Mouse (Mus musculus) liver, embryonic 16.5 days (tissue): Measurements from ENCODE around the gene Ror2. TPM values are rescaled to one million over a fixed set of nuclear protein-coding genes. Genes with fewer than 3 reads are reported as not detected.

Source experiments
- ATAC-seq: fragments of 200-750 bp; cut with Nextera tagmentation; 2 replicates; pipeline ENCODE4 v1.8.0; 2017; ENCODE audit warnings: low read depth, mild to moderate bottlenecking, moderate number of reproducible peaks, moderate library complexity
- H3K27ac ChIP-seq: fragments of 300-500 bp; sonication (generic); 2 replicates; pipeline ENCODE4 v1.5.1; 2014; ENCODE audit warnings: mild to moderate bottlenecking, low read length
- H3K27me3 ChIP-seq: fragments of 300-500 bp; sonication (generic); 2 replicates; pipeline ENCODE4 v1.6.1; 2014; ENCODE audit warnings: low read depth, low read length, mixed read lengths; ENCODE audit not compliant: control insufficient read depth, insufficient read depth
- H3K36me3 ChIP-seq: fragments of 300-500 bp; sonication (generic); 2 replicates; pipeline ENCODE4 v1.6.1; 2014; ENCODE audit warnings: mild to moderate bottlenecking; ENCODE audit not compliant: control insufficient read depth, insufficient read depth
- H3K4me1 ChIP-seq: fragments of 300-500 bp; sonication (generic); 2 replicates; pipeline ENCODE4 v1.6.1; 2014; ENCODE audit warnings: low read depth, low read length, mixed read lengths; ENCODE audit not compliant: control insufficient read depth
- H3K4me2 ChIP-seq: fragments of 300-500 bp; sonication (generic); 2 replicates; pipeline ENCODE4 v1.6.1; 2014; ENCODE audit warnings: low read depth, low read length, mixed read lengths
- H3K4me3 ChIP-seq: fragments of 300-500 bp; sonication (generic); 2 replicates; pipeline ENCODE4 v1.5.1; 2014; ENCODE audit warnings: low read depth, mild to moderate bottlenecking, low read length
- H3K9ac ChIP-seq: fragments of 300-500 bp; sonication (generic); 2 replicates; pipeline ENCODE4 v1.6.1; 2014; ENCODE audit warnings: low read depth, low read length
- H3K9me3 ChIP-seq: fragments of 300-500 bp; sonication (generic); replicated peaks from 2 replicates; pipeline ENCODE4 v1.6.1; 2016; ENCODE audit warnings: low read length; ENCODE audit not compliant: control insufficient read depth
- WGBS: fragments of 180-500 bp; shearing (Covaris S2); extraction: QIAGEN DNeasy Blood & Tissue Kit; methylation state at CpG from one replicate; pipeline ENCODE4 v1.1.7; 2014; ENCODE audit not compliant: insufficient replicate concordance; 5-methylcytosine and 5-hydroxymethylcytosine counted together
- polyA plus RNA-seq: library from polyadenylated mRNA; unstranded; fragments of >200 nt; fragmentation: Nextera tagmentation; extraction: Ambion mirVana; gene quantifications from 2 replicates; pipeline ENCODE4 v1.2.1, GENCODE M21; 2015

Ror2 gene
- polyA plus RNA-seq, 1 experiment from 2014 or later: 0.24 TPM

- 44% methylated on average over 6 of the region's 7 CpGs for WGBS
- Histone ChIP-seq H3K4me1 (no peaks in the 10 kb centered on the region), H3K36me3 (no peaks in the 10 kb centered on the region), H3K27me3 (no peaks in the 10 kb centered on the region), H3K27ac (no peak overlapping the region), H3K9ac (no peak overlapping the region), H3K4me2 (no peak overlapping the region), H3K4me3 (no peak overlapping the region), H3K9me3 (no peaks in the 10 kb centered on the region)
- ATAC-seq: no peak
These were observed 89.2 kb downstream of the Ror2 start for GRCm38 (mm10) chr13:53196690-53197089.

- Histone ChIP-seq H3K27me3 (no peaks in the 10 kb centered on the region), H3K27ac (no peak overlapping the region), H3K9me3 (no peaks in the 10 kb centered on the region), H3K9ac (no peak overlapping the region), H3K4me3 (no peak overlapping the region), H3K4me1 (no peaks in the 10 kb centered on the region), H3K4me2 (no peak overlapping the region), H3K36me3 (no peaks in the 10 kb centered on the region)
- 62% methylated on average over 6 of the region's 6 CpGs for WGBS
- no peak for ATAC-seq
These were observed 89.8 kb downstream of the Ror2 start for GRCm38 (mm10) chr13:53195951-53196677.

- Histone ChIP-seq H3K4me1 (no peaks in the 10 kb centered on the region), H3K27ac (no peak overlapping the region), H3K4me3 (no peak overlapping the region), H3K36me3 (no peaks in the 10 kb centered on the region), H3K9me3 (no peaks in the 10 kb centered on the region), H3K4me2 (no peak overlapping the region), H3K27me3 (no peaks in the 10 kb centered on the region), H3K9ac (no peak overlapping the region)
- ATAC-seq: no peak
- 83% methylated on average over 15 of the region's 15 CpGs for WGBS
These were observed 91.6 kb downstream of the Ror2 start for GRCm38 (mm10) chr13:53194306-53194705.

- WGBS: 46% methylated on average over 6 of the region's 6 CpGs
- Histone ChIP-seq H3K36me3 (no peaks in the 10 kb centered on the region), H3K27me3 (no peaks in the 10 kb centered on the region), H3K9me3 (no peaks in the 10 kb centered on the region), H3K4me2 (no peak overlapping the region), H3K27ac (no peak overlapping the region), H3K9ac (no peak overlapping the region), H3K4me1 (no peaks in the 10 kb centered on the region), H3K4me3 (no peak overlapping the region)
- no peak for ATAC-seq
These were observed 92.2 kb downstream of the Ror2 start for GRCm38 (mm10) chr13:53193713-53194112.

- no peaks in the 10 kb centered on the region for H3K36me3 ChIP-seq
- 69% methylated on average over 6 of the region's 6 CpGs for WGBS
These were observed 93.6 kb downstream of the Ror2 start for GRCm38 (mm10) chr13:53192286-53192685.

GRCm38 (mm10) chr13:53191657-53192056 lies 94.3 kb downstream of the Ror2 start:
- ATAC-seq: no peak
- H3K9ac ChIP-seq: no peak overlapping the region
- no peaks in the 10 kb centered on the region for H3K27me3 ChIP-seq
- H3K4me2 ChIP-seq: no peak overlapping the region
- no peaks in the 10 kb centered on the region for H3K9me3 ChIP-seq
- no peak overlapping the region for H3K4me3 ChIP-seq
- H3K4me1 ChIP-seq: no peaks in the 10 kb centered on the region
- H3K36me3 ChIP-seq: no peaks in the 10 kb centered on the region
- WGBS: 56% methylated on average over 7 of the region's 7 CpGs
- no peak overlapping the region for H3K27ac ChIP-seq

More at GRCm38 (mm10) chr13:53192286-53192685, 93.6 kb downstream of the Ror2 start:
- Histone ChIP-seq H3K9me3 (no peaks in the 10 kb centered on the region), H3K27me3 (no peaks in the 10 kb centered on the region), H3K4me1 (no peaks in the 10 kb centered on the region), H3K27ac (no peak overlapping the region), H3K4me2 (no peak overlapping the region), H3K4me3 (no peak overlapping the region), H3K9ac (no peak overlapping the region)
- no peak for ATAC-seq

- H3K4me3 ChIP-seq: no peak overlapping the region
- no peaks in the 10 kb centered on the region for H3K36me3 ChIP-seq
- no peak overlapping the region for H3K27ac ChIP-seq
- H3K27me3 ChIP-seq: no peaks in the 10 kb centered on the region
- H3K9ac ChIP-seq: no peak overlapping the region
- no peaks in the 10 kb centered on the region for H3K9me3 ChIP-seq
- WGBS: 66% methylated on average over 10 of the region's 10 CpGs
- H3K4me1 ChIP-seq: no peaks in the 10 kb centered on the region
- H3K4me2 ChIP-seq: no peak overlapping the region
- no peak for ATAC-seq
These were observed 97.0 kb downstream of the Ror2 start for GRCm38 (mm10) chr13:53188935-53189334.

GRCm38 (mm10) chr13:53184858-53185257 lies 101.1 kb downstream of the Ror2 start:
- ATAC-seq: no peak
- H3K4me1 ChIP-seq: no peaks in the 10 kb centered on the region
- no peaks in the 10 kb centered on the region for H3K9me3 ChIP-seq
- H3K4me2 ChIP-seq: no peak overlapping the region
- no peaks in the 10 kb centered on the region for H3K36me3 ChIP-seq
- H3K27me3 ChIP-seq: no peaks in the 10 kb centered on the region
- H3K9ac ChIP-seq: no peak overlapping the region
- H3K4me3 ChIP-seq: no peak overlapping the region
- 71% methylated on average over 1 of the region's 1 CpGs for WGBS
- no peak overlapping the region for H3K27ac ChIP-seq

GRCm38 (mm10) chr13:53184149-53184548 lies 101.8 kb downstream of the Ror2 start:
- Histone ChIP-seq H3K27me3 (no peaks in the 10 kb centered on the region), H3K27ac (no peak overlapping the region), H3K4me2 (no peak overlapping the region), H3K36me3 (no peaks in the 10 kb centered on the region), H3K4me3 (no peak overlapping the region), H3K9ac (no peak overlapping the region), H3K9me3 (no peaks in the 10 kb centered on the region), H3K4me1 (no peaks in the 10 kb centered on the region)
- WGBS: 58% methylated on average over 5 of the region's 5 CpGs
- no peak for ATAC-seq
